Mouse (Mus musculus): Measurements from ENCODE around the gene Rheb.
"Not testable (repeated sequence)": the region's sequence is repeated elsewhere in the genome, so short reads cannot be mapped to it uniquely, and the experiment has no call there.

The Rheb gene

GRCm38 (mm10) chr5:24843103-24843475 is 665 bp upstream of the Rheb start:
- in situ Hi-C loops (cut with MboI, MseI) = no loop called here

- in situ Hi-C loops (cut with MboI, MseI) = no loop called here
Observed at GRCm38 (mm10) chr5:24841662-24842273, 656 bp downstream of the Rheb start.

- in situ Hi-C loops (cut with MboI, MseI) = no loop called here
Observed at GRCm38 (mm10) chr5:24840975-24841431, 1.4 kb downstream of the Rheb start.

GRCm38 (mm10) chr5:24834491-24834890 is 7.9 kb downstream of the Rheb start:
- in situ Hi-C loops (cut with MboI, MseI) = no loop called here

GRCm38 (mm10) chr5:24831912-24832311 is 10.5 kb downstream of the Rheb start:
- in situ Hi-C loops (cut with MboI, MseI) = no loop called here

DNA sequence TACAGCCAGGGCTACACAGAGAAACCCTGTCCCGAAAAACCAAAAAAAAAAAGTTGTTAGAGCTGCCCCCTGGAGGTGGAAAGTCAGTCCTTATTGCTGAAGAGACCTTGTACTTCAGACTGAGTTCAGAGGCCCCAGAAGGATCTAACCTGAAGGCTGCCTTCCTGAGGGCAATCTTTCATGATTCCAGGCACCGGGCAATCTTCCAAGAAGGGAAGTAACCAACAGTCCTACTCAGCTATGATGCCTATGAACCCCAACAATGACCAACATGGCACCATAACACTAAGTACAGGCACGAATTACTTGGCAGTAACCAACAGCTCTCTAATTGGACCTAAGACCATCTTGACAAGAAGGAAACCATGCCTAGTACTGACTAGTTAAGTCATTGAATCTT is 14.0 kb downstream of the Rheb start:
- in situ Hi-C loops (cut with MboI, MseI) = no loop called here

- in situ Hi-C loops (cut with MboI, MseI) = no loop called here
Observed at GRCm38 (mm10) chr5:24827173-24827572, 15.3 kb downstream of the Rheb start.

DNA sequence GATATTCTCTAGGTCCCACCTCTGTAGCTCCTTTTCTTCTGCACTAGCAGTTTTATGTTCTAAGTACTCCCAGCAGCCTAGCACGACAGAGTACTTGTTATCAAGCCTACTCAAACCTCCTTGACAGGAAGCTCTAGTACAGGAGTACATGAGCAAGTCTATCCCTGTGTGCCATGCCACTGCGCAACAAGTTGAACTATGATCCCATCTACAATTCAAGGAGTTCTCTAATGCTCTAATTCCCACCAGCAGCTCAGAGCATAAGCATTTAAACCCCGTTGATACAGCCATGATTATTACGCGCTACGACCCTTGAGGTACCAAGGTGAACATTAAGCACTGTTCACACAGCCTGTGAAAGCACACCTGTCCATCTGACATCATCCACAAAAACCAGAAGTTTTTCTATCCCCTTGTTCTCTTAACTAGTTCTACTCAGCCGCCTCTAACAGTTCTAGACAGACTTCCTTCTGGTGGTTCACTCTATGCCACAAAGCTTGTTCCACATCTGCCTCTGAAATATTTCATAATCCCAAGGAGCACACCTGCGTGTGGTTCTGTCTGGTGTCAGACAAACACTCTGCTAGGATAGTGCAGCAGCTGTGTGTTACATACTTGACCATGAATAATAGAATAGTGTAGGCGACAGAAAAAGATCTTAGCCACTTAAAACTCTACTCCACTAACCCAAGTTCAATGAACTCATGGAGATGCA is 16.2 kb downstream of the Rheb start:
- in situ Hi-C loops (cut with MboI, MseI) = no loop called here

DNA sequence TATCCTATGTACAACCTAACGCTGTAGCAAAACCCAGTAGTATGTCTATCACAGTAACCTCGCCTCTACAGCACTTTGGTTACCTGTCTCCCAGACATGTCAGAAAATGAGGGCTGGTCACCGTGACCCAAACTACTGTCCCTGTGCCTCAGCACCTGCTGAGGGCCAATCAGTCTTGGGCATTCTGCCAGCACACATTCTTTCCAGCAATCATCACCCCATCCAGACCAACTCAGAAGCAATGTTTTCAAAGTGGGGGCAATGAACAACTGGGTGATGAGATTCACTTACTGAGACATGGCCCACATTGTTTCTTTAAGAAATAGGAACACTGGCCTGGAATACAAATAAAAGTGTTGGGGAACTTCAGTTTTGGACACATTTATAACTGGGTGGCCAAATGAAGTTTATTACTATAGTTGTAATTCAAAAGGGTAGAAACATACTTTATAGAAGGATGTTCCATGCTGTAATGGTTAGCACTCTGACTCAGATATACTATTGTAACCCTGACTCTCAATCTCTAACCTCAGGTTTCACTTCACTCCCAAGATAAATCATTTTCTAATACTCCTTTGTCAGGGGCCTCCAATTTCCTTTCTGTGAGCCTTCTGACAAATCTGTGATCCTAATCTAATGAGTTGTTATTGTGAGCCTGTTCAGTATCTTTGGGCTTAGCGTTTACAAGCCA is 16.9 kb downstream of the Rheb start:
- in situ Hi-C loops (cut with MboI, MseI) = no loop called here

DNA sequence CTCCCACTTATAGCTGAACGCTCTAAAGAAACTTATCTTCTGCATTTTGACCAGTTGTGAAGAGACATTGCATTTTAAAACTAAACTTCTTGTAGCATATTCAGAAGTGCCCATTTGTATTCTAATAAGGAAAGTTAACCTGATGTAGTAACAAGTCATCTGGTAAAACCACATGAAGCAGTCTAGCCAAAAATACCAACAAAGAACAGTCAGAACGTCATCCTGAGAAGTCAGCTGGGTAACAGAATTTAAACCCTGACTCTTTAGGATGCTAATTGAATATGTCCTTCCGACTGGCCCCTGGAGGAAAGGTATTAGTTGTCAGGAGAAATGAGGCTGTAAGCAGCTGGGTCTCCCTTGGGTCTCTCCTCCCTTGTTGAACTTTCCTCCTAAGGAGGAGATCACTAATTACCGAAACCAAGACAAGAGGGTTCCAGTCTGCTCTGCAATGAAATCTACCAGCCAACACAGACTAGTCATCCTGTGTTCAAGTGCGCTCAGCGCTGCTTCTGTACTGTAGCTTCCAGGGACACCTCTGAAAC is 18.5 kb downstream of the Rheb start:
- in situ Hi-C loops (cut with MboI, MseI) = no loop called here

DNA sequence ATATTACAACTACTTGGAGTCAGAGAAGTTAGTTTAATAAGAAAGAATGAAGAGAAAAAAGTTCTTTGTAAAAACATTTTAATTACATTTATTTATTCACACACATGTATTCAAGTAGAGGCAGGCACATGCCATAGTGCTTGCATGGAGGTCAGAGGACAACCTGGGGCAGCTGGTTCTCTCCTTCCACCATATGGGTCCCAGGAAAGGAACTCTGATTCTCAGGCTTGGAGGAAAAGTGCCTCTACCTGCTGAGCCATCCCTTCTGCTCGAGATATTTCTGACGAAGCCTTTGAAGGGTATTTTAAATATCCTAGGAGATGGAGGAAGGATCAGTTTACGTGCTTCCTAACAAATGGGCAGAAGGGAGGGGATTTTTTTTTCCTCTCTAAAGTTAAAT is 19.6 kb downstream of the Rheb start:
- in situ Hi-C loops (cut with MboI, MseI) = no loop called here

- in situ Hi-C loops (cut with MboI, MseI) = not testable (repeated sequence)
Observed at GRCm38 (mm10) chr5:24822231-24822630, 20.2 kb downstream of the Rheb start.

- in situ Hi-C loops (cut with MboI, MseI) = no loop called here
Observed at GRCm38 (mm10) chr5:24821403-24821841, 21.0 kb downstream of the Rheb start.

DNA sequence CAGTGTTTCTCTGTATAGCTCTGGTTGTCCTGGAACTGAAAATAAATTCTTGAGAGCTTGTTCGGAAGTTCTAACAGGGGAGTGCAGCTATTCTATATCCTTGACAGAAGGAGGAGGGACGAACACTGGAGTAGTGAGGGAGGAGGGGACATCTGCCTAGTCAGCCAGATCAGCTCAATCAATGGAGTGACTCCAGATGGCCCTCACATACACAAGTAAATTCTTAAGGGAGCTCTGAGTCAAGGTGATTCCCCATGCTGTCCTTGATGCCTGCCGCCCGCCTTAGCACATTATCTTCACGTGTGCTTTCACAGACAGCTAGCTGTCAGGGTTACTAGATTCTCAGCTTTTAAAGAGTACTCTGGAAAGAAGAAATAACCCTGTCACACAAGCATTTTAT is 21.8 kb downstream of the Rheb start:
- in situ Hi-C loops (cut with MboI, MseI) = no loop called here

GRCm38 (mm10) chr5:24817191-24817590 is 25.2 kb downstream of the Rheb start:
- in situ Hi-C loops (cut with MboI, MseI) = no loop called here

DNA sequence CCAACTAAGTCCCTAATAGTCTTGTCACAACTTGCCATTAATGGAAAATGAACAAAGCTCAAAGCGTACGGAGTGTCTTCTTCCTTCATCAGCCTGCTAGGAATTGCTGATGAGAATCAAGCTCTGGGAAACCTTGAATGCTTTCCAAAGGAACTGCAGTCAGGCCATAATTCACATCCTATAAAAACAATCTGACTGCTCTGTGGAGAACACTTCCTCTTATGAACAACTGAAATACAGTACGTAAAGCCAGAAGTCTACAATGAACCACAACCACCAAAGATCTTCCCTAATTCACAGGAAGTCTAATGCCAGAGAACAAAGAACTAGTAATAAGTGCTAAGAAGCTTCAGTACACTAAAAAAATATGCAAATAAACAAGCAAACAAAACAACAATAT is 28.5 kb downstream of the Rheb start:
- in situ Hi-C loops (cut with MboI, MseI) = no loop called here

GRCm38 (mm10) chr5:24813005-24813404 is 29.4 kb downstream of the Rheb start:
- in situ Hi-C loops (cut with MboI, MseI) = no loop called here

- in situ Hi-C loops (cut with MboI, MseI) = no loop called here
Observed at GRCm38 (mm10) chr5:24805222-24805621, 37.2 kb downstream of the Rheb start.

GRCm38 (mm10) chr5:24804661-24805060 is 37.8 kb downstream of the Rheb start:
- in situ Hi-C loops (cut with MboI, MseI) = no loop called here

GRCm38 (mm10) chr5:24801841-24802624 is 40.4 kb downstream of the Rheb start:
- in situ Hi-C loops (cut with MboI, MseI) = no loop called here

GRCm38 (mm10) chr5:24800416-24800815 is 42.0 kb downstream of the Rheb start:
- in situ Hi-C loops (cut with MboI, MseI) = no loop called here

- in situ Hi-C loops (cut with MboI, MseI) = no loop called here
Observed at GRCm38 (mm10) chr5:24798639-24799038, 43.8 kb downstream of the Rheb start.

Measured in T-helper 1 cell (primary cell).